Mouse (Mus musculus): Measurements from ENCODE around the gene Pkig.

Pkig gene

DNA sequence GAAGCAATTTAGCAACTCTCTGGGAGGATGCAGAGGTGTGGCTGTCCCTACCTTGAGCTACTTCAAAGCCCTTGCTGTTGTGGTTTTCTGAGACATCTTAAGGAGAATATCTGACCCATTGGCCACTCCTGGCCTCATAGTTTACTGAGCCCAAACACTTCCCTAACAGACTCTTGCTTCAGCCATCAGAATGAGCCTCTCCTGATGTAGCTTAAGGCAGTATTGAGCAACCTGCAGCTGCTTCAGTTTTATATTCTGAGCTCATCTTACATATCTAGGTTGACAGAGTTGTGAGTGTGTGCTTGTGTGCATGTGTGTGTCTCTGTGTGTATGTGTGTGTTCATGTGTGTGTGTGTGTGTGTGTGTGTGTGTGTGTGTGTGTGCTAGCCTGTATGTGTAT lies 108.1 kb downstream of the Pkig start:
- no peak for DNase-seq

DNA sequence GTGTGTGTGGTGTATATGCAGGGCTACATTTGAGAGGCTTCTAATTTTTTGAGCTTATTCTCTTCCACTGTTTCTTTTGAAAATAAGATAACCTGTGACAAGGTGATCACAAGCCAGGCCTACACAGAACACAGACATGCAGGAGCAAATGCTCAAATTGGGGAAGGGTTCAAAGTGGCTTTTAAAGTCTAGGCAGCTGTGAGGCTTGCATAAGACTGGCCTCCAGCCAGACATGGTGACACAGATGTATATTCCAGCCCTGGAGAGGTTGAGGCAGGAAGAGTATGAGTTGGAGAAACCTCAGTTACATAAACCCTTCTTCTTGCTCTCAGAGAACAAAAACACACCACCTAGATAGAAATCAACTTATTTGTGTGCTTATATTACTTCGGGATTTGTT lies 108.7 kb downstream of the Pkig start:
- no peak for DNase-seq

DNA sequence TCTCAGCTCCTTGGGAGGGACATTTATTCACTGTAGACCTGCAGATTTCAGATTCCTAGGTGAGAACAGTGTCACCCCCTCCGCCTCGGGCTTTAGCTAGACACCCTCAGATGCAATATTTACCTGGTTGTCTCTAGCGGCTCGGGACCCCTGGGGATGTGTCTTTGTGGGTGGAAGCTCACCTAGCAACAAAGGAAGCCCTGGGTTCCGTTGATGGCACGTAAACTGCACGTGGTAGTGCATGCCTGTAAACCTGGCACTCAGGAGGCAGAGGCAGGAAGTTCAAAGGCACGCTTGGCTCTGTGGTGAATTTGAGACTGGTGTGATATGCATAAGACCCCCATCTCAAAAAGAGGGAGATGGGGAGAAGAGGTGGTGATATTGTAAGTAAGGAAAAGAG lies 112.5 kb downstream of the Pkig start:
- DNase-seq: no peak

All from embryo, embryonic 11 days (tissue).